Comparison of ENCODE assay signal across 8 mouse cellular contexts in the genomic region with DNA sequence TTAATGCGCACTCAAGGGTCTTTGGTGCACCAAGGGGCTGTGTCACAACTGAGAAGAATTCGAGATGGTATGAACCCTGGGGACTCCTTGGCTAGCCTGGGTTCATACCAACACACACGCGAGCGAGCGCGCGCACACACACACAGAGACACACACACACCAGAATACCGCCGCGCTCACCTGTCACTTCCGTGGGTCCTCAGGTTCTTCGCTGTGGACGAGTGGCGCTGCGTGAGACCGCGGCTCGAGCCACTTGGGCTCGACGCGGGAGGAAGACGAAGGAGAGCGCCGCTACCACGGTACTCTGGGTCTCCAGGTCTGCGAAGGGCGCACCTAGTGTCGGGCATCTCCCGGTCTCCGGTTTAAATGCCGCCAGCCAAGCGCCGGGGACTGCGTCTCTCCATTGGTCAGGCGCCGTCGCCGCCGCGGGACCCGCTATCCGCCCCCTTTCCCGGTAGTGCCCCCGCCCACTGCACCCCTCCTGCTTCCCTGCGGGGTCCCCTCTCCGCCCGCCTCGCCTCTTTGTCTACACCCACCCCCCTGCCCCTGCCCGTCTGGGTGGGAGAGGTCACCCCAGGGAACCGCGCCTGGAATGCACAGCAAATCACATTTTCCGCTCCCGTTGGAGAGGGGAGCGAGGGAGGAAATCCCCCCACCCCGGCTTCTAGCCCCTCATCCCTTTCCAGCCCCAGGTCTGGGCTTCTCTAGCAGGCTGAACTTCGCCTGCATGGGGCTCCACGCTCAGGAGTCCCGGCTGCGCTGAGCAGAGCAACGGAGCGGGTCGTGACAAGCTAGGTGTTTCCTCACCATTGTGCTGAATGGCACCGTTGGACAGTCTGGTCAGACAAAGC. TPM values are rescaled to one million over a fixed set of nuclear protein-coding genes. Genes with fewer than 3 reads are reported as not detected.
A peak's percentile ranks its signal among the peaks of the same experiment; 100 is the strongest.
DNase-seq lines count a peak whose midpoint lies in the region; ATAC-seq and TF ChIP-seq lines count a peak whose summit lies in the region.

Grem1 (minus strand) TSS at position 336 of the 851 bp plus-strand sequence.

- ATAC-seq in embryonic facial prominence, embryonic 11.5 days (replicated peaks; ENCODE audit: insufficient number of reproducible peaks, low FRiP score, low TSS enrichment, low read depth), result peak; percentile 70
- ATAC-seq in hindbrain, postnatal 0 days, result peak; percentile 65

- peaks cover 22% of the 10 kb centered on the region for H3K4me1 ChIP-seq in E14TG2a.4 (replicated peaks; ENCODE audit: low read depth, low read length)
- peaks cover 7% of the 10 kb centered on the region for H3K4me1 ChIP-seq in embryonic facial prominence, embryonic 11.5 days (ENCODE audit: control insufficient read depth, insufficient read depth, low read length)
- H3K4me1 ChIP-seq in hindbrain, postnatal 0 days (ENCODE audit: insufficient read depth, low read length), result peaks cover 7% of the 10 kb centered on the region

- DNase-seq in heart, adult 11 months, result peak; percentile 76
- no peak for DNase-seq in heart, adult 9 months (ENCODE audit: low spot score in 2 of 2)
- DNase-seq in embryonic facial prominence, embryonic 11.5 days (ENCODE audit: low spot score), result peak; percentile 57
- peak; percentile 58 for DNase-seq in hindbrain, postnatal 0 days (ENCODE audit: low spot score)
- no peak for DNase-seq in thymus, postnatal 25 days
- DNase-seq in urinary bladder, adult 18-20 months (ENCODE audit: low spot score in 2 of 2), result no peak

- peak within 1 kb of the TSS; percentile 79 for H3K4me3 ChIP-seq in E14TG2a.4 (replicated peaks; ENCODE audit: low read length)
- peak within 1 kb of the TSS; percentile 50 for H3K4me3 ChIP-seq in embryonic facial prominence, embryonic 11.5 days (ENCODE audit: low read depth, low read length)
- H3K4me3 ChIP-seq in hindbrain, postnatal 0 days (ENCODE audit: low read length), result peak within 1 kb of the TSS; percentile 61
- H3K4me3 ChIP-seq in myocyte, result peak within 1 kb of the TSS; percentile 63

- H3K27me3 ChIP-seq in E14TG2a.4 (ENCODE audit: insufficient read depth, low read length) (peaks cover 61% of the 10 kb centered on the region), myocyte (ENCODE audit: control insufficient read depth, insufficient read depth, insufficient read length) (no peaks in the 10 kb centered on the region)
- peaks cover 13% of the 10 kb centered on the region for H3K27me3 ChIP-seq in embryonic facial prominence, embryonic 11.5 days (ENCODE audit: control insufficient read depth, insufficient read depth, low read length)
- H3K27me3 ChIP-seq in hindbrain, postnatal 0 days (ENCODE audit: insufficient read depth, low read length), result peaks cover 7% of the 10 kb centered on the region; the same call in 1 of the 2 replicates

- WGBS in embryonic facial prominence, embryonic 11.5 days, result under 1% methylated on average over 59 of the region's 64 CpGs
- 1% methylated on average over 62 of the region's 64 CpGs for WGBS in hindbrain, postnatal 0 days

- H3K4me2 ChIP-seq in embryonic facial prominence, embryonic 11.5 days (ENCODE audit: low read depth, low read length), result peak within 1 kb of the TSS; percentile 90
- H3K4me2 ChIP-seq in hindbrain, postnatal 0 days (ENCODE audit: low read depth, low read length), result peak within 1 kb of the TSS; percentile 96
- peak within 1 kb of the TSS; percentile 77 for H3K4me2 ChIP-seq in myocyte (ENCODE audit: low read depth)

- peaks cover 40% of the 10 kb centered on the region for H3K79me2 ChIP-seq in myocyte (ENCODE audit: control insufficient read depth, insufficient read depth)

- H3K9me3 ChIP-seq in E14TG2a.4 (ENCODE audit: low read length), result no peaks in the 10 kb centered on the region
- H3K9me3 ChIP-seq in embryonic facial prominence, embryonic 11.5 days (replicated peaks; ENCODE audit: control insufficient read depth, low read length), result no peaks in the 10 kb centered on the region
- no peaks in the 10 kb centered on the region for H3K9me3 ChIP-seq in hindbrain, postnatal 0 days (ENCODE audit: low read length)

- H3K9ac ChIP-seq in embryonic facial prominence, embryonic 11.5 days (replicated peaks; ENCODE audit: low read length), result peak within 1 kb of the TSS; percentile 50
- H3K9ac ChIP-seq in hindbrain, postnatal 0 days (replicated peaks; ENCODE audit: low read length), result peak within 1 kb of the TSS; percentile 55

- peak within 1 kb of the TSS; percentile 10 for H3ac ChIP-seq in myocyte (ENCODE audit: control insufficient read depth, insufficient read length)

- peak; percentile 49 for TF ChIP-seq POLR2A in myocyte (IDR thresholded peaks at IDR 0.05; ENCODE audit: insufficient read length, low read depth)

- no peak within 1 kb of the TSS for H3K27ac ChIP-seq in embryonic facial prominence, embryonic 11.5 days (replicated peaks; ENCODE audit: low read depth, low read length)
- H3K27ac ChIP-seq in hindbrain, postnatal 0 days, result no peak within 1 kb of the TSS

- no peak for TF ChIP-seq CTCF in E14TG2a.4 (conservative IDR thresholded peaks at IDR 0.05; ENCODE audit: low read length)
- TF ChIP-seq CTCF in hindbrain, postnatal 0 days (IDR thresholded peaks at IDR 0.05; ENCODE audit: low read depth), result no peak

- H3K36me3 ChIP-seq in E14TG2a.4 (ENCODE audit: insufficient read depth, low read length) (no peaks in the 10 kb centered on the region), myocyte (ENCODE audit: control insufficient read depth, insufficient read depth) (no peaks in the 10 kb centered on the region)
- H3K36me3 ChIP-seq in embryonic facial prominence, embryonic 11.5 days (replicated peaks; ENCODE audit: control insufficient read depth, insufficient read depth, low read depth, low read length), result no peaks in the 10 kb centered on the region
- H3K36me3 ChIP-seq in hindbrain, postnatal 0 days (ENCODE audit: insufficient read depth, low read length), result no peaks in the 10 kb centered on the region

TF ChIP-seq in myocyte, 11 proteins besides CTCF, POLR2A, EP300 and RAD21:
- no peak for TF ChIP-seq E2F4 (IDR thresholded peaks at IDR 0.05; ENCODE audit: insufficient read depth)
- TF ChIP-seq POLR2AphosphoS2 (IDR thresholded peaks at IDR 0.05; ENCODE audit: insufficient read length, low read depth), result peak; percentile 14
TF ChIP-seq in myocyte: peak in this region for 1.

RNA-seq across cellular contexts. Expression of gene Grem1, which starts in this region (rescaled TPM):
- 0.80 and 1.4 TPM in 2 replicates for polyA plus RNA-seq in embryonic facial prominence, embryonic 11.5 days (2014; fragmentation: Nextera tagmentation; extraction: Ambion mirVana)
- 4.5 and 5.2 TPM in 2 replicates for total RNA-seq in hindbrain, postnatal 0 days (2014; rRNA removed)
- 1.6 and 2.0 TPM in 2 replicates for polyA plus RNA-seq in hindbrain, postnatal 0 days (2015; fragmentation: Nextera tagmentation; extraction: Ambion mirVana)
- polyA plus RNA-seq in myocyte (2012; fragmentation: generic; extraction: Trizol), result 17.9 TPM

Comparison
In these comparisons a context has a peak if more than half of its experiments do, and no peak if none do; other contexts are left out.
1. DNase-seq: peak in heart, adult 11 months (single experiment), embryonic facial prominence, embryonic 11.5 days (single experiment) and hindbrain, postnatal 0 days (single experiment); none in heart, adult 9 months (0 of 2), thymus, postnatal 25 days (single experiment) and urinary bladder, adult 18-20 months (0 of 2).
2. Peak in every context shown above with its lines, with median percentiles within 50 percentile points of each other: H3K4me3 ChIP-seq and H3K4me2 ChIP-seq.